Mouse (Mus musculus) CH12.LX (cell line): Measurements from ENCODE around the gene Lysmd3. TPM values are rescaled to one million over a fixed set of nuclear protein-coding genes. Genes with fewer than 3 reads are reported as not detected.

Experiments
- DNase-seq: peaks from one replicate; pipeline ENCODE4 v3.0.0-alpha.2; 2013; ENCODE audit errors: extremely low read depth
- H3K27ac ChIP-seq: 2 replicates; pipeline ENCODE4 v1.5.1; 2012; ENCODE audit warnings: low read depth, mild to moderate bottlenecking, control low read depth, moderate library complexity; ENCODE audit not compliant: insufficient read depth
- H3K27me3 ChIP-seq: replicated peaks from 2 replicates; pipeline ENCODE3; 2012; ENCODE audit warnings: inconsistent platforms
- H3K36me3 ChIP-seq, 2 experiments: replicated peaks in 1 of 2; 2 replicates each; pipeline versions ENCODE3 to v1.6.1; 2012; ENCODE audit warnings: inconsistent platforms in 1 of 2, low read length in 1 of 2, mild to moderate bottlenecking in 1 of 2, mixed read lengths in 1 of 2, moderate library complexity in 1 of 2; ENCODE audit not compliant: control insufficient read depth in 1 of 2, insufficient read depth in 1 of 2
- H3K4me1 ChIP-seq, 2 experiments: 2 replicates each; pipeline ENCODE4 v1.6.1; 2012; ENCODE audit warnings: inconsistent platforms in 1 of 2, moderate library complexity in 1 of 2; ENCODE audit not compliant: insufficient read depth in 2 of 2, control insufficient read depth in 1 of 2
- H3K4me2 ChIP-seq: 2 replicates; pipeline ENCODE4 v1.6.1; 2012; ENCODE audit warnings: low read depth, mild to moderate bottlenecking, control low read depth; ENCODE audit not compliant: poor library complexity, insufficient read depth, severe bottlenecking
- H3K4me3 ChIP-seq, 3 experiments: fragments of 150-350 bp in 1 of 3; sonication (generic) in 1 of 3; replicated peaks in 1 of 3; 2 replicates each; pipeline versions ENCODE3 to v1.5.1; 2011 to 2012; ENCODE audit warnings: low read depth in 2 of 3, low read length in 2 of 3, mild to moderate bottlenecking in 2 of 3, moderate library complexity in 2 of 3, control low read depth in 1 of 3, improper control_type of control experiment in 1 of 3, inconsistent platforms in 1 of 3, mixed read lengths in 1 of 3; ENCODE audit not compliant: poor library complexity in 1 of 3
- H3K79me2 ChIP-seq: replicated peaks from 2 replicates; pipeline ENCODE4 v1.6.1; 2012; ENCODE audit warnings: mild to moderate bottlenecking, moderate library complexity; ENCODE audit not compliant: control insufficient read depth, poor library complexity, insufficient read depth, severe bottlenecking; ENCODE audit errors: extremely low read depth
- H3K9ac ChIP-seq: 2 replicates; pipeline ENCODE4 v1.6.1; 2012; ENCODE audit warnings: low read depth, mild to moderate bottlenecking, control low read depth, moderate library complexity; ENCODE audit not compliant: insufficient read depth
- H3K9me3 ChIP-seq: replicated peaks from 2 replicates; pipeline ENCODE3; 2012; ENCODE audit warnings: low read length, inconsistent platforms, mixed read lengths
- BHLHE40 ChIP-seq: IDR thresholded peaks from 2 replicates; pipeline ENCODE4 v1.6.1; 2011; ENCODE audit warnings: mild to moderate bottlenecking, low read depth, low read length, improper control_type of control experiment
- ELF1 ChIP-seq: IDR thresholded peaks from 2 replicates; pipeline ENCODE4 v1.6.1; 2014; ENCODE audit warnings: low read depth, mild to moderate bottlenecking, inconsistent platforms, low read length, improper control_type of control experiment
- EP300 ChIP-seq: IDR thresholded peaks from 2 replicates; pipeline ENCODE4 v1.6.1; 2011; ENCODE audit warnings: low read length, improper control_type of control experiment
- ETS1 ChIP-seq: conservative IDR thresholded peaks from 2 replicates; pipeline ENCODE4 v1.6.1; 2012; ENCODE audit warnings: low read depth, mild to moderate bottlenecking, inconsistent platforms, low read length, improper control_type of control experiment, moderate library complexity
- JUND ChIP-seq: conservative IDR thresholded peaks from 2 replicates; pipeline ENCODE4 v1.6.1; 2011; ENCODE audit warnings: low read depth, low read length, improper control_type of control experiment
- MYC ChIP-seq: IDR thresholded peaks from 2 replicates; pipeline ENCODE4 v1.6.1; 2011; ENCODE audit warnings: low read depth, mild to moderate bottlenecking, improper control_type of control experiment, low read length
- NRF1 ChIP-seq: IDR thresholded peaks from 2 replicates; pipeline ENCODE4 v1.6.1; 2014; ENCODE audit warnings: low read depth, mild to moderate bottlenecking, inconsistent platforms, low read length, improper control_type of control experiment, moderate library complexity
- PAX5 ChIP-seq: IDR thresholded peaks from 2 replicates; pipeline ENCODE4 v1.6.1; 2012; ENCODE audit warnings: low read length, inconsistent platforms, mixed read lengths
- POLR2AphosphoS2 ChIP-seq: IDR thresholded peaks from 2 replicates; pipeline ENCODE4 v1.6.1; 2011; ENCODE audit warnings: low read depth, low read length, improper control_type of control experiment
- RCOR1 ChIP-seq: conservative IDR thresholded peaks from 2 replicates; pipeline ENCODE4 v1.6.1; 2012; ENCODE audit warnings: low read depth, mild to moderate bottlenecking, inconsistent platforms, low read length, improper control_type of control experiment
- TCF12 ChIP-seq: IDR thresholded peaks from 2 replicates; pipeline ENCODE4 v1.6.1; 2014; ENCODE audit warnings: low read depth, mild to moderate bottlenecking, inconsistent platforms, low read length, improper control_type of control experiment
- UBTF ChIP-seq: IDR thresholded peaks from 2 replicates; pipeline ENCODE4 v1.6.1; 2012; ENCODE audit warnings: low read depth, mild to moderate bottlenecking, inconsistent platforms, low read length, improper control_type of control experiment, moderate library complexity
- ZMIZ1 ChIP-seq: IDR thresholded peaks from 2 replicates; pipeline ENCODE4 v1.6.1; 2012; ENCODE audit warnings: low read depth, mild to moderate bottlenecking, inconsistent platforms, low read length, improper control_type of control experiment
- dilution Hi-C: fragments of 300-500 bp; cut with MboI; formaldehyde crosslinking; loops from 2 replicates; pipeline ENCODE4 v1.14.3; 2020; ENCODE audit warnings: low sequenced_read_pairs; ENCODE audit not compliant: extremely low pct_unique_long_range_greater_than_20kb, extremely low pct_ligation_motif_present
- in situ Hi-C: fragments of 300-500 bp; cut with MboI; formaldehyde crosslinking; loops from 3 replicates; pipeline ENCODE4 v1.14.3; 2019; ENCODE audit warnings: low sequenced_read_pairs, low pct_ligation_motif_present, low pct_unique_long_range_greater_than_20kb, mixed read lengths
- polyA plus RNA-seq: library from polyadenylated mRNA; unstranded; fragments of >175 nt; gene quantifications from 2 replicates; pipeline ENCODE4 v1.2.1, GENCODE M21; 2012; ENCODE audit warnings: low read depth; ENCODE audit not compliant: insufficient read length
- total RNA-seq, 2 experiments: library from RNA; depleted of rRNA; stranded (reverse); fragments of 300-350 nt in 1 of 2; fragments of >200 nt in 1 of 2; gene quantifications; 2 replicates each; pipeline ENCODE4 v1.2.3; 2012 to 2014

Gene Lysmd3
- total and polyA plus RNA-seq, 3 experiments = 7.3 to 17.7 (median 15.1) TPM

DNA sequence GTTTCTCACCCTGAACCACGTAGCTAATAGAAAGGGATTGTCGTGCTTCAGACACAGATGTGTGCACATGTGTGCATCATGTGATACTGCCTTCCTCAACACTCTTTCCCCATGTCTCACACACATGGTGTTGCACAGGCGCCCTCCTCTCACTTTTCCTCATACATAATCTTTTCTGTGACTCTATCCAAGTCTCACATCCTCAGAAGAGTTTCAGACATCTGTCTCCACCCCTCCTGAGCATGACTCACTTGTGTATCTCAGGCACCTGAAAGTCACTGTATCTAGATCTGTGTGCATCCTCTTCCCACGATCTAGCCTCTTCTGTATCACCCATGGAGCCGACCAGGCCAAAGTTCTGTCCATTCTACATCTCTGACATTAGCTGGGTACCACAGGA is 10.2 kb downstream of the Lysmd3 start:
- H3K4me1 ChIP-seq = peaks cover 2 to 16% of the 10 kb centered on the region in 2 experiments; a peak in 2 of 4 replicates
- peaks cover 46 to 65% of the 10 kb centered on the region in 2 experiments for H3K36me3 ChIP-seq
- no peaks in the 10 kb centered on the region for H3K9me3 ChIP-seq
- H3K9ac ChIP-seq = no peak overlapping the region
- no peak overlapping the region for H3K4me3 ChIP-seq
- in situ Hi-C loops = no loop called here
- no peaks in the 10 kb centered on the region for H3K79me2 ChIP-seq
- peak; percentile 35 for DNase-seq
- no peaks in the 10 kb centered on the region for H3K27me3 ChIP-seq
- dilution Hi-C loops = no loop called here
- no peak overlapping the region for H3K4me2 ChIP-seq
- no peak overlapping the region for H3K27ac ChIP-seq
- TF ChIP-seq ETS1 (peak; percentile 43), RCOR1 (0 out of 2 replicates have a peak, but pooled peaks have one; percentile 27), EP300 (peak; percentile 63; the same call in 1 of the 2 replicates), BHLHE40 (0 out of 2 replicates have a peak, but pooled peaks have one; percentile 29), PAX5 (no peak)

DNA sequence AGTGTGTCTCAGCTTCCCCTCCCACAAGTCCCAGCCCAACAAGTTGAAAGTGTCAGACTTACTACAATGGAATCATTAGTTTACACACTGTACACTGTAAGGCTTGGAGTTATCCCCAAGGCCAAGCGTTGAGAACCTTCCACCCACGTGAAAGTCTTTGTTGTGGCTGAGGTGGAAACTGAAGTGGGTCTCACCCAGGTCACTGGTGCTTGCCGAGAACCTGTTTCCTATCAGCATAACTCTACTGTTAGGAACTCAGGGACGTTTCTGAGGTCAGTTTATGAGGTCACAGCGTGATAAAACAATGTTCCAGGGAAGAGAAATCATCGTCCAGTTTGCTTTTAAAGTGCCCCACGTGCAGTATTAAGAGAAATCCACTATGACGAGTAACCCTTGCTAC is 17.9 kb downstream of the Lysmd3 start:
- DNase-seq = no peak
- H3K79me2 ChIP-seq = no peaks in the 10 kb centered on the region; the same call in 1 of the 2 replicates
- no peaks in the 10 kb centered on the region for H3K4me1 ChIP-seq
- in situ Hi-C loops (no loop called here), dilution Hi-C loops (no loop called here)
- no peak overlapping the region for H3K4me3 ChIP-seq
- no peak overlapping the region for H3K9ac ChIP-seq
- TF ChIP-seq ELF1 = no peak
- TF ChIP-seq MYC = no peak
- no peak for TF ChIP-seq POLR2AphosphoS2
- TF ChIP-seq UBTF = no peak
- TF ChIP-seq ZMIZ1 = no peak
- no peaks in the 10 kb centered on the region for H3K27me3 ChIP-seq
- no peaks in the 10 kb centered on the region for H3K9me3 ChIP-seq
- H3K27ac ChIP-seq = no peak overlapping the region
- H3K36me3 ChIP-seq = peaks cover 26 to 73% of the 10 kb centered on the region in 2 experiments
- no peak overlapping the region for H3K4me2 ChIP-seq

DNA sequence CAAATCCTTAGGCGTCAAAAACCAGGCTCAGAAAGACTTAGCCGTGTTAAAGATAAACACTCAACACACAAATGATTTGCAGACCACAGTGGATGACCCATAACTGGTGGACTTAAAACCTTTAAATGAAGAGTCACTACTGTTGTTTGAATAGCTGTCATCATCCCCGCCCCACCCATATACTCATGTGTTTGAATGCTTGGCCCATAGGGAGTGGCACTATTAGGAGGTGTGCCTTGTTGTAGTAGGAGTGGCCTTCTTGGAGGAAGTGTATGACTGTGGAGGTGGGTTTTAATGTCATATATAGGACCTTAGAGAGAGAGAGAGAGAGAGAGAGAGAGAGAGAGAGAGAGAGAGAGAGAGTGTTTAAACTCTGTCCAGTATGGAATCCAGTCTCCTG is 25.6 kb downstream of the Lysmd3 start:
- dilution Hi-C loops = no loop called here
- no peaks in the 10 kb centered on the region for H3K27me3 ChIP-seq
- H3K4me2 ChIP-seq = no peak overlapping the region
- H3K36me3 ChIP-seq = peaks cover 20 to 70% of the 10 kb centered on the region in 2 experiments
- DNase-seq = no peak
- in situ Hi-C loops = no loop called here
- no peaks in the 10 kb centered on the region; the same call in 1 of the 2 replicates for H3K79me2 ChIP-seq
- H3K4me3 ChIP-seq = no peak overlapping the region
- H3K4me1 ChIP-seq = peaks cover 0 to 3% of the 10 kb centered on the region in 2 experiments; a peak in 1 of 4 replicates
- no peak overlapping the region for H3K9ac ChIP-seq
- H3K9me3 ChIP-seq = no peaks in the 10 kb centered on the region
- no peak overlapping the region for H3K27ac ChIP-seq
- no peak for TF ChIP-seq ELF1
- TF ChIP-seq JUND = no peak
- TF ChIP-seq EP300 = no peak
- TF ChIP-seq TCF12 = no peak
- TF ChIP-seq NRF1 = no peak
